Mouse (Mus musculus) neural tube, embryonic 10.5 days (tissue): ENCODE data around the gene Ppp2r5b.

ENCODE experiments used
- DNase-seq: peaks from one replicate; pipeline ENCODE4 v3.0.0-alpha.2; 2017; ENCODE audit warnings: low spot score; ENCODE audit errors: extremely low spot score

The Ppp2r5b gene

DNA sequence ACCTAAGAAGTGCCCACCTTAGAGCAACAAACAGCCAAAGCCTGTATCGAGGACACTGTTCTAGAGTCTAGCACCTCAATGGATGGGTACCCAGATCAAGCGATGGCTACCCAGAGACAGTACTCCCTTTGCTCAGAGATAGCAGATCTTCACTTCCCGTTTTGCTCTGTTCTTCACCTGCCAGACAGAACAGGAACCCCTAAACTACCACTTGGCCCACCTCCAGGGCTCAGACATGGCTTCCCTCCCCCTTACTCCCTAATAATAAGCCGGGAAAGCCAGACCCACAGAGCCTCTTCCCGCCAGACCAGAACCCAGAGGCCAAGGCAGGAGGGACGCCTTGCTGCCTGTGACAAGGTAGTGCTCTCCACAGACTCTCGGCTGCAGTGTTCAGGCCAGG is 1.2 kb upstream of the Ppp2r5b start:
- DNase-seq = no peak

DNA sequence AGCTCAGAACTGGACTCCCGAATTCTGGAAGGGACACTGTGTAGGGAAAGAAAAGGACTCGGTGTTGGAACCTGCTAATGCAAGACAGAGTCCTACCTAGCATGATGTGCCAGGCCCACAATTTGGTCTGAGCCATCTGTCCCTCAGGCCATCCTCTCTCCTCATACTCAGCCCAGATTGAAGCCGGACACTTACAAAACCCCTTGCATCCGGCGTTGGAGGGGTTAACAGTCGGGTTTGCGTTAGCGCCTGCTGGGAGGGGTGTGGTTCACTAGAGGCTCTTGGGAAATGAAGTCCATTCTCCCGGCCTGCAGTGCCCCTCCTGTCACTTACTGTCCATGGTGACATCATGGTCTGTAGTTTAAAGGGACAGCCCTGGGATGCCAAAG is 375 bp upstream of the Ppp2r5b start:
- peak; percentile 88 for DNase-seq

DNA sequence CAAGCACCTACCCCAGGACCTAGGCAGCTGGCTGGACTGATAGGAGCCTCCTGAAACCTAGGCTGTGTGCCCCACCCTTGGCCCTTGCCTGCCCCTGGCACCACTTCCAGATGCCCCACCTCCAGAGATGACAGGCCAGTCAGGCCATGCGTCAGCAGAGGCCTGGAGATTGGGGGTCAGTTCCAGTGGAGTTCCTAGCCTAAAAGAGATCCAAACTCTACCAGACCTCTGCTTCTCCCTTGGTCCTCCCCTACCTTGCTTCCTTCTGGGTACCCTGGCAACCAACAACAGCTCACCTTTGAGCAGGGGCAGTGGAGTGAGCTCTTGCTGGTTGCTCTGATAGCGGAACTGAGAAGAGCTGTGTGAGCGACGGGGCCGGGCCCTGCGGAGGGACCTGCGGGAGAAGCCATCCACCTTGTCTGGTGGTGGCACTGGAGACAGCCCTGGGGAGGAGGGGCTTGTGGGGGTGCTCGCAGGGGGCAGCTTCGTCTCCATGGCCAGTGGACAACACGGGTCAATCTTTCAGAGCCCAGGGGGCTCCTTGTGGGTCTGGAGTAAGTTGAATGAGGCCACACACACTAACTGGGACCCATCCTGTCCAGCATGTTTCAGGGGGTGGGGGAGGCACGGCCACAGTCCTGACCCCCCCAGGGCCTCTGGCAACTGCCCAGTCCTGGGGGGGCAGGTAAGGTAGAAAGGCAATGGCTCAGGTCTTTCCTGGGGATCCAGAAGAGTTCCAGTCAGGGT is 1.2 kb downstream of the Ppp2r5b start:
- DNase-seq = no peak

DNA sequence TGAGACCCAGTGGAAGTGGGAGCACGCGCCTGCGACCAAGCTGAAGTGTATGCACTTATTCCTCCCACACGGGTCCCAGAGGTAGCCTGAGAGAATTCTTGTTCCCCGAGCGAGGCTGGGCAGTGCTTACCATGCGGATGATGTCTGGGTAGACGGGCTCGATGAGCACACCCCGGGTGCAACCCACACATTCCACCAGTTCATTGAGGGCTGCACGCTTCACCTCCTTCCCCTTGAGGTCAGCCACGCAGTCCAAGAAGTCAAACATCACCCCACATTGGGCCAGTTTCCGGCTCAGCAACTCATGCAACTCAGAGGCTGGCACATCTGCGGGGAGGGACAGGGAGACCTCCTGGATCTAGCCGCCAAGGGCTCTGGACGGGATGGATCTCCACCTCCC is 2.0 kb downstream of the Ppp2r5b start:
- no peak for DNase-seq

DNA sequence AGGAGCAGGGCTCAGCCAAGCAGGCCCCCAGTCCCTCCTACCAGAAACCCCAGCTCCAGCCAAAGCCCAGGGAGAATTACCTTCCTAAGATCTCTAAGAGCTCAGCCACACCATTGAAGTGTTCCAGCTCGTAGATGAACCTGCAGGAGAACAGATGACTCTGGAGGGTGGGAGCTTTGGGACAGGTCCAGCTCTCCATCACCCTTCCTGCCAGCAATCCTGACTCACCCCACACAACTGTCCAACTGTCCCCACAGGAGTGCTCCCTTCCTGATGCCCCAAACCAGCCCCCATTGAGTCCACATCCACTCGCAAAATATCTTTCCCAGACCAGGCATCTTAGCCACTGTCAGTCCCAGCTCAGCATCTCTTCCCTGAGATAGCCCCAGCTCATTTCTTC is 4.6 kb downstream of the Ppp2r5b start:
- no peak for DNase-seq

DNA sequence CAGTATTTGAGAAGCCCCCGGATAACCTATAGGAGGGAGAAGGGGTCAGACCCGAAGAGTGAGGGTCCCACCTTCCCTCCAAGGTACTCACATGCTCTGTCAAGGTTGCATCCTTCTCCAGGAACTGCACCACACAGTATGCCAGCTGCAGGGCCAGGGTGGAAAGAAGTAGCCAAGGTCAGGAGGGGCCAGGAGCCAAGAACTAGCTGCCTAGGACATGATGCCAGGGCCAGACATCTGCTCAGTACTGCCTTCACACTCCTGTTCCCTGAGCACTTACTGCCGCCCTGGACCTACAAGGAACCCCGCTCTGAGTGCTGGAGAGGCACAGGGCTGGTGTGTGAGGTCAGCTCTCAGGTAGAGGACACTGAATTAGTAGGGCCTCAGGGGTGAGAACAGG is 5.3 kb downstream of the Ppp2r5b start:
- DNase-seq = no peak

DNA sequence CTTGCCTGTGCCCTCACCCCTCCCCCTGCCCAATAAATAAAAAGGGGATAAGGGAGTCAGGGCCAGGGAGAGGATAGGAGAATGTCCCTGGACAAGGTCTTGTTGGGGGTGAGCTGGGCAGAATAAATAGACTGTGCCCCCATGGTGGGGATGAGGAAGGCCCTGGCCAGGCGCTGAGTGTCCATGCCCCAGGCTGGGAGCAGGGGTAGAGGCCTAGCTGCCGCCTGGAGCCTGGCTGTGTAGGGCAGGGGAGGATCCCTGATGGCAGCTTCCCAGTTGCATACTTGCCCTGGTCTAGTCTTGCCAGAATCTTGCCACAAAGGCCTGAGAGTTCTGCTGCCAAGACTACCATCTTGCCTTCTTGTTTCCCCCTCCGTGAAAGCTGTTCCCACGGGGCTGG is 7.8 kb downstream of the Ppp2r5b start:
- no peak for DNase-seq

DNA sequence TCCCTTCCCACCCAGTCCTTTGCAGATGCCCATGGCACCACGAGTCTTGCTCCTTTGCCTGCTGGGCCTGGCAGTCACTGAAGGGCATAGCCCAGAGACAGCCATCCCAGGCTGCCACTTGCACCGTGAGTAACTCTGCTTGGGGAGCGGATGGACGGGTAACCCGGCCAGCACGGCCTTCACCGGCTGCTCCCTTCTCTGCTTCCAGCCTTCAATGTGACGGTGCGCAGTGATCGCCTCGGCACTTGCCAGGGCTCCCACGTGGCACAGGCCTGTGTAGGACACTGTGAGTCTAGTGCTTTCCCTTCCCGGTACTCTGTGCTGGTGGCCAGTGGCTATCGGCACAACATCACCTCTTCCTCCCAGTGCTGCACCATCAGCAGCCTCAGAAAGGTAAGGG is 8.9 kb downstream of the Ppp2r5b start:
- DNase-seq = no peak

DNA sequence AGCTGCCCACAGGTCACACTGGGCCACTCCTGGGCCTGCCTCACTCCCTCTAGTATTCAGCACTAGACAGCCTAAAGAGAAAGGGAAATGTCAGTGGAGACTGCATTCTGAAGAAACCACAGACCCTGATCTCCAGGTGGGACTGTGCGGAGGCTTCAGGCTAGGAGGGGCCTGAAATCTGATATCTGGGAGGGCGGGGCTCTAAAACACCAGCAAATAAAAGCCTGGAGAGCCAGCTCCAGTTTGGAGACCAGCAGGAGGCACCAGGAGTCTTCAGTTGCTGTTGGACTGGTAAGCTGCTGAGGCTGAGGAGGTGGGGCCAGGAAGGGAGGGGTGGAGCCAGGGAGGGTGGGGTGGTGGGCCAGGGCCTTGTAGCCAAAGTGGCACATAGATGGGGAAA is 9.5 kb downstream of the Ppp2r5b start, which contains the start of gene Gpha2:
TSS of gene Gpha2 (plus strand) at position 246 of the 400 bp plus-strand sequence.
- DNase-seq = peak; percentile 27

DNA sequence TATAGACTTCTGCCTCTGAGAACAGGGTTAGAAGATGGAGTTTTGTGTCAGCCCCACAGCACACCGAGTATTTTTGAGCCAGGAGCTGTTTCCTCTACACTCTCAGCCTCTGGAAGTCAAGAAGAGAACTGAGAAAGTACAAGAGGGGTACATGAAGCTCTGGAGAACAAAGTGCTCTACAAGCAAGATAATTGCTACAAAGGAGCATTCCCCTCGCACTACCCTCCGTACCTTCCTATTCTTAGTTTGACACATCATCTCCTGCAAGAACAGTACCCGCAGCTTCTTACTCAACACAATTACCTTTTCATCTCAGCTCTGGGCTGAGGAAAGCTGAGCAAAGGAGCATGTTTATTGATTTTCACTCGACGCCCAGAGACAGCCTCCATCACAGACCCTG is 17.1 kb downstream of the Ppp2r5b start:
- no peak for DNase-seq

DNA sequence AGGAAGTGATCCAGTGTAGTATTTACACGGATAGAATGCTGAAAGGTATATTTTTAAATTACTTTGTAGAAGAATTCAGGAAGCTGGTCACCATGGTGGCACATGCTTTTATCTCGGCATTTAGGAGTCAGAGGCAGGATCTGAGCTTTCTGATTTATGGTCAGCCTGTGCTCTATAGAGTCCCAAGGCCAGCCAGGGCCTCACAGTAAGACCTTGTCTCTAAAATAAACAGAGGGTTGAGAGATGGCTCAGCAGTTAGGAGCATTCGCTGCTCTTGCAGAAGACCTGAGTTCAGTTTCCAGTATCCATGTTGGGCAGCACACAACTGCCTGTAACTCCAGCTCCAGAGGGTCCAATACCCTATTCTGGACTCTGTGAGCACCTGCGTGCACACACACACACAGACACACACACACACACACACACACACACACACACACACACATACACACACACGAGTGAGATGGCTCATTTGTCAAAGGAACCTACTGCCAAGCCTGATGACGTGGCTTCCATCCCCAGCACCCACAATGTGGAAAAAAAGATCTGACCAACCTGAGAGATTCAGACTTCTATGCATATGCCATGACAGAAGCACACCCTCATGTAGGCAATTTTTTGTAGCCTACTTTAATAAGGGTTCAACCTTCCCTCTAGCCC is 19.5 kb downstream of the Ppp2r5b start:
- no peak for DNase-seq

DNA sequence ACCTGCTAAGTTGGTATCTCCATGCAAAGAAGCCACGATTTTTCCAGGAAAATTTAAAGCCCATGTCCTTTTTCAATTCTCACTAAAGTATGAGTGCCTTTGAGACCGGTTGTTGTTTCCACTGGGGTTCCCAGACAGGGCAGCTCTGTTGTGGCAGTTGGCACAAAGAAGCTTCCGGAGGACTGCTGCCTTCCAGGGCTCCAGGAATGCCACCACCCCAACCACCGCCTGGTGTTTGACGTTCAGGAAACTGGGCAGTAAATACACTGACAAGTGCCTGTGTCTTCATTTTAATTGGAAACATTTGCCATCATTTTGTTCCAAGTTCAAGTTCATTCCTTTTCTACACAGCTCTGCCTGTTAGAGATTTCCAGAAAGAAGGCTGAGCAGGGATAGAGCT is 29.0 kb downstream of the Ppp2r5b start:
- no peak for DNase-seq

DNA sequence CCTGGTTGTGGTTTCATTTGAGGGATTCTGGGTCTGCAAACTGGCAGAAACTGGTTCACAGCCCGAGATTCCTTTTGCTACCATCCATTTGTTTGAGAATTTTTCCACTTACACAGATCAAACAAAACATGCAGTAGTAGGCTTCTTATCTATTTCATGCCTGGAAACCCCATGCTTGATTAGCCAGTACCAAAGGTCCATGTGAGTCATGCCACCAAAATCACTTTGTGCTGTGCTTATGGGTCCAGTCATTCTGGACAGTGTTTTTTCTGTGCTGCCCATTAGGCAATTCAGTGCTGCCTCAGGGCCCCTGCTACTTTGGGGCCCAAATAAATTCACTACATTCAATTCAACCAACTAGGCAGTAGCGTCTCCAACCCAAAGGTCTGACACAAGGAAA is 31.4 kb downstream of the Ppp2r5b start:
- no peak for DNase-seq

DNA sequence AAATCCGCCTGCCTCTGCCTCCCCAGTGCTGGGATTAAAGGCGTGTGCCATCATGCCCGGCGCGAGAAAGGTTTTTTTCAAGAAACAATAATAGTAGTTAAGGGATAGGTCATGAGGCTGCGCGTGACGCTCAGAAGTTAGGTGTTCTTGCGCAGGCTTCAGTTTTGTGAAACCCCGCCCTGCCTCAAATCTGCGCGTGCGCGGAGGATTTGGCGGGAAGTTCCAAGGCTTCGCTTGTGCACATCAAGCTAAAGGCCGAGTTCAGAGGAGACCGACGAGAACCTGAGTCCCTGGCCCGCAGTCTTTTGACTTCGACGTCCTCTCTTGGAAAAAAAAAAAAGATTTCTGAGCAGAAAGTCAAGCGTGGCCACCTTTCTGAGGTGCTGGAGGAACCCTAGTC is 51.5 kb downstream of the Ppp2r5b start, which contains the start of gene Majin:
TSS of gene Majin (plus strand) at position 258 of the 400 bp plus-strand sequence.
- no peak for DNase-seq

DNA sequence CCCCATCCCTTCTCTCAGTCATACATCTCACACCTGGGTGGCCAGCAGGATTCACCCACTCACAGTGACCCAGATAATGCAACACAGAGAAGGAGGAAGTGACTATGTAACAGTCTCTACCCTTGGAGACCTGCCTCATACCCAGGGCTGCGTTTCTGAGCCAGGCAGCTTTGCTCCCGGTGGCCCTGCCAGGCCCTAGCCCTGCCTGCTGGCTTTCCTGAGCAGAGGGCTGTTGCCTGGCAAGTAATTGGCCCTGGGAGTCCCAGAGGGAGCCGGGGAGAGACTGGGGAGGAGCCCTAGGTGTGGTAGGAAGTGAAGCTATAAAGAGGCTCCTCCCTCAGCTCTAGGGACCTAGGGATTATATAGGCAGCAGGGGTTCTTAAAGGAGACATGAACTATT is 53.1 kb downstream of the Ppp2r5b start:
- DNase-seq = no peak

DNA sequence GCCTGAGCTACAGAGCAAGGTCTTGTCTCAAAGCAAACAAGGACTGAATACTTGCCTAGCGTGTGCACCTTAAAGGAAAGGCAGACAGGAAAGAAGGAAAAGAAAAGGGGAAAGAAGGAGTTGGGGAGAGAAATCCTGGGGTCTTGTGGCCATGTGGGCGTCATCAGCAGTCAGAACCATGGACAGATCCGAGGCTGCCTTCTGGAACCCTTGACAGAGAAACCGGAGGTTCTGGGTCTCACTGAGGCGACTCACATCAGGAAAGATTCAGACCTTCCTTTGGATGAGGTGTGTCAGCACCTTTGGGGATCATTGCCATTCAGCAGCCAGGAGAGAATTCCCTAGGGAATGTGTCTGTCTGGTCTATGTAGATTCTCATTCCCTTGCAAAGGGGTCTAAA is 54.0 kb downstream of the Ppp2r5b start:
- peak; percentile 36 for DNase-seq

DNA sequence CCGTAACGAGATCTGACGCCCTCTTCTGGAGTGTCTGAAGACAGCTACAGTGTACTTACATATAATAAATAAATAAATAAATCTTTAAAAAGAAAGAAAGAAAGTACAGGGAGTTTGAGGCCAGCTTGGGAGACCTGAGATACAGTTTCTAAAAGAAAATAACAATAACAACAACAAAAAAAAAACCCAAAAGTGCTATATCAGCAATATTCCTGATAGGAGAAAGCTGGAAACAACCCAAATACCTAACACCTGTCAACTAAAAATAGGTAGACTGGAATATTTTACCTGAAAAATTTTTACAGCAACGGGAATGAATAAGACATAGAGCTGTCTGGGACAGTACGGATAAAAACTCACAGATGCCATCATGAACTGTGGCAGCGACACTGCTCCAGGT is 56.9 kb downstream of the Ppp2r5b start:
- DNase-seq = no peak
